Mouse (Mus musculus): ENCODE measurements around the gene Slc22a13.

- no peak for TF ChIP-seq CTCF (IDR thresholded peaks at IDR 0.05; ENCODE audit: borderline replicate concordance, control insufficient read depth, extremely low read depth, insufficient read depth, low read length, poor library complexity)
- TF ChIP-seq POLR2A (IDR thresholded peaks at IDR 0.05; ENCODE audit: control insufficient read depth, extremely low read depth, insufficient read depth, low read length, poor library complexity) = no peak
Measured at GRCm38 (mm10) chr9:119212996-119213395, 4.1 kb upstream of the Slc22a13 start.
